Mouse (Mus musculus) midbrain, embryonic 16.5 days (tissue): ENCODE data around the gene Eci1. TPM values are rescaled to one million over a fixed set of nuclear protein-coding genes. Genes with fewer than 3 reads are reported as not detected.
A peak's percentile ranks its signal among the peaks of the same experiment; 100 is the strongest.

Source experiments
- ATAC-seq: fragments of 200-750 bp; cut with Nextera tagmentation; 2 replicates; pipeline ENCODE4 v1.8.0; 2017; ENCODE audit warnings: moderate TSS enrichment
- H3K27ac ChIP-seq: fragments of 300-500 bp; sonication (generic); 2 replicates; pipeline ENCODE4 v1.5.1; 2014; ENCODE audit warnings: mild to moderate bottlenecking, low read length, mixed read lengths
- H3K27me3 ChIP-seq: fragments of 300-500 bp; sonication (generic); 2 replicates; pipeline ENCODE4 v1.6.1; 2014; ENCODE audit warnings: low read depth, low read length, mixed read lengths; ENCODE audit not compliant: control insufficient read depth, insufficient read depth
- H3K36me3 ChIP-seq: fragments of 300-500 bp; sonication (generic); 2 replicates; pipeline ENCODE4 v1.6.1; 2014; ENCODE audit warnings: mild to moderate bottlenecking, low read length, moderate library complexity, mixed read lengths; ENCODE audit not compliant: control insufficient read depth, insufficient read depth
- H3K4me1 ChIP-seq: fragments of 300-500 bp; sonication (generic); 2 replicates; pipeline ENCODE4 v1.6.1; 2014; ENCODE audit warnings: mild to moderate bottlenecking, low read length, mixed read lengths; ENCODE audit not compliant: control insufficient read depth, insufficient read depth
- H3K4me2 ChIP-seq: fragments of 300-500 bp; sonication (generic); 2 replicates; pipeline ENCODE4 v1.6.1; 2014; ENCODE audit warnings: mild to moderate bottlenecking, low read length, mixed read lengths
- H3K4me3 ChIP-seq: fragments of 300-500 bp; sonication (generic); 2 replicates; pipeline ENCODE4 v1.5.1; 2014; ENCODE audit warnings: low read depth, mild to moderate bottlenecking, low read length, moderate library complexity, mixed read lengths
- H3K9ac ChIP-seq: fragments of 300-500 bp; sonication (generic); 2 replicates; pipeline ENCODE4 v1.6.1; 2014; ENCODE audit warnings: low read depth, low read length, mixed read lengths
- H3K9me3 ChIP-seq: fragments of 300-500 bp; sonication (generic); replicated peaks from 2 replicates; pipeline ENCODE4 v1.6.1; 2014; ENCODE audit warnings: mild to moderate bottlenecking, low read length, mixed read lengths; ENCODE audit not compliant: control insufficient read depth, poor library complexity, severe bottlenecking
- WGBS: fragments of 180-500 bp; shearing (Covaris S2); extraction: QIAGEN DNeasy Blood & Tissue Kit; methylation state at CpG from one replicate; pipeline ENCODE4 v1.1.7; 2014; 5-methylcytosine and 5-hydroxymethylcytosine counted together
- polyA plus RNA-seq: library from polyadenylated mRNA; unstranded; fragments of >200 nt; fragmentation: Nextera tagmentation; extraction: Ambion mirVana; gene quantifications from 2 replicates; pipeline ENCODE4 v1.2.1, GENCODE M21; 2015

The Eci1 gene
- polyA plus RNA-seq, 1 experiment from 2014 or later = 34.2 TPM

GRCm38 (mm10) chr17:24481027-24481815 is 54.8 kb downstream of the Eci1 start:
- WGBS = 95% methylated on average over 20 of the region's 20 CpGs
- H3K9me3 ChIP-seq = no peaks in the 10 kb centered on the region
- H3K9ac ChIP-seq = no peak overlapping the region
- no peak overlapping the region for H3K4me2 ChIP-seq
- peaks cover 10% of the 10 kb centered on the region for H3K36me3 ChIP-seq
- no peak overlapping the region for H3K27ac ChIP-seq
- H3K4me3 ChIP-seq = no peak overlapping the region
- no peak for ATAC-seq
- peaks cover 16% of the 10 kb centered on the region for H3K4me1 ChIP-seq
- no peaks in the 10 kb centered on the region for H3K27me3 ChIP-seq

- WGBS = 83% methylated on average over 3 of the region's 3 CpGs
- H3K4me1 ChIP-seq = peaks cover 17% of the 10 kb centered on the region
- no peaks in the 10 kb centered on the region for H3K9me3 ChIP-seq
- ATAC-seq = no peak
- H3K36me3 ChIP-seq = no peaks in the 10 kb centered on the region
- H3K9ac ChIP-seq = no peak overlapping the region
- H3K4me3 ChIP-seq = no peak overlapping the region
- H3K4me2 ChIP-seq = no peak overlapping the region
- H3K27ac ChIP-seq = no peak overlapping the region
- no peaks in the 10 kb centered on the region for H3K27me3 ChIP-seq
Measured at GRCm38 (mm10) chr17:24483495-24483894, 57.1 kb downstream of the Eci1 start.

- WGBS = 43% methylated on average over 11 of the region's 11 CpGs
- Histone ChIP-seq H3K36me3 (no peaks in the 10 kb centered on the region), H3K4me2 (no peak overlapping the region), H3K9me3 (no peaks in the 10 kb centered on the region), H3K4me1 (peaks cover 23% of the 10 kb centered on the region), H3K9ac (peak overlapping the region; percentile 40), H3K27ac (peak overlapping the region; percentile 52; the same call in 1 of the 2 replicates), H3K4me3 (no peak overlapping the region), H3K27me3 (no peaks in the 10 kb centered on the region)
- no peak for ATAC-seq
Measured at GRCm38 (mm10) chr17:24485090-24485860, 58.8 kb downstream of the Eci1 start.

- Histone ChIP-seq H3K4me2 (peak within 1 kb of the TSS; percentile 93), H3K9ac (peak within 1 kb of the TSS; percentile 82), H3K36me3 (no peaks in the 10 kb centered on the region), H3K9me3 (no peaks in the 10 kb centered on the region), H3K27ac (peak within 1 kb of the TSS; percentile 85), H3K27me3 (no peaks in the 10 kb centered on the region), H3K4me3 (peak within 1 kb of the TSS; percentile 59), H3K4me1 (peaks cover 35% of the 10 kb centered on the region)
- peak; percentile 73 for ATAC-seq
- WGBS = under 1% methylated on average over 37 of the region's 45 CpGs
Measured at GRCm38 (mm10) chr17:24488186-24488661, 61.8 kb downstream of the Eci1 start, which contains the start of gene Caskin1. Caskin1 (plus strand) TSS chr17:24488601.

- Histone ChIP-seq H3K4me1 (peaks cover 35% of the 10 kb centered on the region), H3K27me3 (no peaks in the 10 kb centered on the region), H3K4me3 (peak overlapping the region; percentile 59), H3K9me3 (no peaks in the 10 kb centered on the region), H3K4me2 (peak overlapping the region; percentile 93), H3K27ac (peak overlapping the region; percentile 85), H3K9ac (peak overlapping the region; percentile 82), H3K36me3 (no peaks in the 10 kb centered on the region)
- under 1% methylated on average over 28 of the region's 81 CpGs for WGBS
- ATAC-seq = peak; percentile 81
Measured at GRCm38 (mm10) chr17:24488662-24489264, 62.3 kb downstream of the Eci1 start.

Other genes with a start within 250 kb of the Eci1 start
- gene Tbc1d24, start 221.1 kb upstream of the Eci1 start, polyA plus RNA-seq = 30.6 and 30.8 TPM in 2 replicates
- 3.9 and 4.4 TPM in 2 replicates for gene Ntn3, start 217.1 kb upstream of the Eci1 start, polyA plus RNA-seq
- gene Tedc2, start 205.8 kb upstream of the Eci1 start, polyA plus RNA-seq = 9.2 and 9.5 TPM in 2 replicates
- gene Ccnf, start 175.2 kb upstream of the Eci1 start, polyA plus RNA-seq = 12.7 and 12.9 TPM in 2 replicates
- gene Abca17, start 75.6 kb upstream of the Eci1 start, polyA plus RNA-seq = 0.55 and 0.83 TPM in 2 replicates
- gene Abca3, start 74.7 kb upstream of the Eci1 start, polyA plus RNA-seq = 35.0 and 37.6 TPM in 2 replicates
- gene Rnps1, start 12.1 kb upstream of the Eci1 start, polyA plus RNA-seq = 357 and 365 TPM in 2 replicates
- gene Dnase1l2, start 16.5 kb downstream of the Eci1 start, polyA plus RNA-seq = 7.9 and 9.9 TPM in 2 replicates
- 46.4 and 50.2 TPM in 2 replicates for gene E4f1, start 43.7 kb downstream of the Eci1 start, polyA plus RNA-seq
- gene Pgp, start 43.8 kb downstream of the Eci1 start, polyA plus RNA-seq = 64.2 and 70.2 TPM in 2 replicates
- gene Bricd5, start 47.2 kb downstream of the Eci1 start, polyA plus RNA-seq = 0.40 TPM in 1 of 2 replicates, not detected in the other
- 36.5 and 37.2 TPM in 2 replicates for gene Mlst8, start 52.4 kb downstream of the Eci1 start, polyA plus RNA-seq
- gene Caskin1, start 62.0 kb downstream of the Eci1 start, polyA plus RNA-seq = 43.6 and 45.7 TPM in 2 replicates
- 103 and 104 TPM in 2 replicates for gene Traf7, start 101.3 kb downstream of the Eci1 start, polyA plus RNA-seq
- gene Rab26, start 107.6 kb downstream of the Eci1 start, polyA plus RNA-seq = 9.1 and 14.7 TPM in 2 replicates
- 20.1 and 22.4 TPM in 2 replicates for gene Pkd1, start 123.2 kb downstream of the Eci1 start, polyA plus RNA-seq
- gene Tsc2, start 206.0 kb downstream of the Eci1 start, polyA plus RNA-seq = 72.4 and 85.0 TPM in 2 replicates
- 9.8 and 10.0 TPM in 2 replicates for gene Nthl1, start 206.0 kb downstream of the Eci1 start, polyA plus RNA-seq
- 43.3 and 43.7 TPM in 2 replicates for gene Slc9a3r2, start 223.7 kb downstream of the Eci1 start, polyA plus RNA-seq
- 0.36 and 0.90 TPM in 2 replicates for gene Npw, start 231.8 kb downstream of the Eci1 start, polyA plus RNA-seq
- gene Zfp598, start 243.0 kb downstream of the Eci1 start, polyA plus RNA-seq = 19.7 and 20.3 TPM in 2 replicates